Mouse (Mus musculus): ENCODE data around the gene Spop.

Gene Spop

GRCm38 (mm10) chr11:95520456-95521072 is 106.7 kb downstream of the Spop start:
- peak; percentile 92 for DNase-seq (ENCODE audit: low read depth)

GRCm38 (mm10) chr11:95521563-95521962 is 107.7 kb downstream of the Spop start:
- DNase-seq (ENCODE audit: low read depth): peak; percentile 87

- DNase-seq (ENCODE audit: low read depth): no peak
These were observed 113.4 kb downstream of the Spop start for GRCm38 (mm10) chr11:95527307-95527706.

- no peak for DNase-seq (ENCODE audit: low read depth)
These were observed 114.4 kb downstream of the Spop start for GRCm38 (mm10) chr11:95528231-95528630.

- no peak for DNase-seq (ENCODE audit: low read depth)
These were observed 118.6 kb downstream of the Spop start for GRCm38 (mm10) chr11:95532353-95533072.

- DNase-seq (ENCODE audit: low read depth): peak; percentile 73
These were observed 119.7 kb downstream of the Spop start for GRCm38 (mm10) chr11:95533484-95534160.

GRCm38 (mm10) chr11:95538378-95539104 is 124.7 kb downstream of the Spop start:
- no peak for DNase-seq (ENCODE audit: low read depth)

- no peak for DNase-seq (ENCODE audit: low read depth)
These were observed 126.9 kb downstream of the Spop start for GRCm38 (mm10) chr11:95540637-95541385.
